Mouse (Mus musculus) midbrain, embryonic 14.5 days (tissue): Measurements from ENCODE around the gene Dph1. TPM values are rescaled to one million over a fixed set of nuclear protein-coding genes. Genes with fewer than 3 reads are reported as not detected.

Experiments
- ATAC-seq: fragments of 200-750 bp; cut with Nextera tagmentation; 2 replicates; pipeline ENCODE4 v1.8.0; 2017; ENCODE audit warnings: moderate number of reproducible peaks, moderate library complexity; ENCODE audit not compliant: low FRiP score, low TSS enrichment
- DNase-seq: peaks from one replicate; pipeline ENCODE4 v3.0.0-alpha.2; 2015
- H3K27ac ChIP-seq: fragments of 300-500 bp; sonication (generic); replicated peaks from 2 replicates; pipeline ENCODE4 v1.5.1; 2014; ENCODE audit warnings: mild to moderate bottlenecking, low read depth, low read length, moderate library complexity
- H3K27me3 ChIP-seq: fragments of 300-500 bp; sonication (generic); 2 replicates; pipeline ENCODE4 v1.6.1; 2014; ENCODE audit warnings: low read length, control low read depth, mixed read lengths; ENCODE audit not compliant: control insufficient read depth, insufficient read depth
- H3K36me3 ChIP-seq: fragments of 300-500 bp; sonication (generic); 2 replicates; pipeline ENCODE4 v1.6.1; 2014; ENCODE audit warnings: low read length, control low read depth; ENCODE audit not compliant: control insufficient read depth, insufficient read depth
- H3K4me1 ChIP-seq: fragments of 300-500 bp; sonication (generic); 2 replicates; pipeline ENCODE4 v1.6.1; 2014; ENCODE audit warnings: mild to moderate bottlenecking, antibody characterized with exemption, low read length, control low read depth; ENCODE audit not compliant: control insufficient read depth, insufficient read depth
- H3K4me2 ChIP-seq: fragments of 300-500 bp; sonication (generic); 2 replicates; pipeline ENCODE4 v1.6.1; 2014; ENCODE audit warnings: mild to moderate bottlenecking, low read length, moderate library complexity
- H3K4me3 ChIP-seq: fragments of 300-500 bp; sonication (generic); replicated peaks from 2 replicates; pipeline ENCODE4 v1.5.1; 2014; ENCODE audit warnings: low read depth, low read length
- H3K9ac ChIP-seq: fragments of 300-500 bp; sonication (generic); replicated peaks from 2 replicates; pipeline ENCODE4 v1.6.1; 2014; ENCODE audit warnings: mild to moderate bottlenecking, low read length, moderate library complexity
- H3K9me3 ChIP-seq: fragments of 300-500 bp; sonication (generic); 2 replicates; pipeline ENCODE4 v1.6.1; 2016; ENCODE audit warnings: low read length, control low read depth, mixed read lengths; ENCODE audit not compliant: control insufficient read depth
- WGBS: fragments of 180-500 bp; shearing (Covaris S2); extraction: QIAGEN DNeasy Blood & Tissue Kit; methylation state at CpG from one replicate; pipeline ENCODE4 v1.1.7; 2014; 5-methylcytosine and 5-hydroxymethylcytosine counted together
- microRNA counts: library from miRNA; unstranded; fragments of <30 nt; microRNA quantifications from one replicate; lab custom pipeline; 2016
- microRNA-seq: library from miRNA; unstranded; fragments of <30 nt; microRNA quantifications from one replicate; pipeline ENCODE4, GENCODE M21; 2016
- polyA plus RNA-seq: library from polyadenylated mRNA; unstranded; fragments of >200 nt; fragmentation: Nextera tagmentation; extraction: Ambion mirVana; gene quantifications from 2 replicates; pipeline ENCODE4 v1.2.1, GENCODE M21; 2014

Gene Dph1
- polyA plus RNA-seq, 1 experiment from 2014 or later = 14.8 TPM

DNA sequence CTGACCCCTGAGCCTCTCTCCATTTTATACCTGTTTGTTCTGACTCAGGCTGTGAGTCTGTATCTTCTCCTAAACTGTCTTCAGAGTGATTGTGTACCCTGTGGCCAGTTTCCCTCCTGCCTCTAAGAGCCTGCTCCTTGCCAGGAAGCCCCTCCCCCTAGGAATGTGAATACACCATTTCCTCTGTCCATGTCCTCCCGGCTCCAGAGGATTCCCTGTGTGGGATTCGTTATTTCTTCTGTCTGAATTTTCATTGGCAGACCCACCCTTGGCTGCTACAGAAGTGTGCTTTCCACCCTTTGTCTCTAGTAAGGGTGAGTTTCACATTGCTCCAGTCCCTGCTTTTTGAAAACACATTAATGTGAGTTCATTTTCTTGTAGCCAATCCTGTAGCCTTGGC lies 57.1 kb downstream of the Dph1 start:
- no peak overlapping the region for H3K4me3 ChIP-seq
- DNase-seq = peak; percentile 48
- peak overlapping the region; percentile 21; the same call in 1 of the 2 replicates for H3K27ac ChIP-seq
- no peak overlapping the region for H3K9ac ChIP-seq
- 22% methylated on average over 2 of the region's 2 CpGs for WGBS
- no peak overlapping the region for H3K4me2 ChIP-seq
- H3K4me1 ChIP-seq = 0 out of 2 replicates have a peak, but pooled peaks cover 4% of the 10 kb centered on the region
- ATAC-seq = no peak
- H3K27me3 ChIP-seq = no peaks in the 10 kb centered on the region
- H3K36me3 ChIP-seq = peaks cover 6% of the 10 kb centered on the region
- H3K9me3 ChIP-seq = no peaks in the 10 kb centered on the region

DNA sequence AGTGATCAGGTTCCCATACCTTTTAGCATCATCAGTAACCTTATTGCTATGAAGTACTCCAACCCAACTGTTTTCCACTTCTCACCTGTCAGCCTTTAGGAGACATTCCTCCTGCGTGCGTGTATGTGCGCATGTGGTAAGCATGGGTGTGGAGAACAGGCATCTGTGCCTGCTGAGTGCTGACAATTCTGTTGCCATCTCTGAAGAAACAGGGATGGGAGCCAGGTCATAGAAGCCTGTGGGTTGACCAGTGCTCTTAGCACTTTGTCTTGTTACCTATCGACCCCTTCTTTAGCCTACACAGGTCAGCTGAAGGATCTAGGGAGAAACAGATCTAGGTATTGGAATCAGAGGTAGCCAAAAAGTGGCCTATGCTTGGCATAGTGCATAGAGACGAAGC lies 57.6 kb downstream of the Dph1 start:
- H3K27ac ChIP-seq = peak overlapping the region; percentile 21; the same call in 1 of the 2 replicates
- H3K36me3 ChIP-seq = peaks cover 5% of the 10 kb centered on the region
- 0 out of 2 replicates have a peak, but pooled peaks cover 4% of the 10 kb centered on the region for H3K4me1 ChIP-seq
- H3K27me3 ChIP-seq = no peaks in the 10 kb centered on the region
- H3K9ac ChIP-seq = no peak overlapping the region
- H3K9me3 ChIP-seq = no peaks in the 10 kb centered on the region
- no peak for ATAC-seq
- DNase-seq = no peak
- no peak overlapping the region for H3K4me2 ChIP-seq
- 95% methylated on average over 5 of the region's 5 CpGs for WGBS
- no peak overlapping the region for H3K4me3 ChIP-seq

GRCm38 (mm10) chr11:75132278-75132677 lies 58.8 kb downstream of the Dph1 start:
- no peaks in the 10 kb centered on the region for H3K36me3 ChIP-seq
- ATAC-seq = no peak
- no peak overlapping the region for H3K27ac ChIP-seq
- 79% methylated on average over 5 of the region's 5 CpGs for WGBS
- no peak overlapping the region for H3K4me2 ChIP-seq
- H3K9ac ChIP-seq = no peak overlapping the region
- no peaks in the 10 kb centered on the region for H3K9me3 ChIP-seq
- no peaks in the 10 kb centered on the region for H3K27me3 ChIP-seq
- peak; percentile 54 for DNase-seq
- no peak overlapping the region for H3K4me3 ChIP-seq
- 0 out of 2 replicates have a peak, but pooled peaks cover 4% of the 10 kb centered on the region for H3K4me1 ChIP-seq

DNA sequence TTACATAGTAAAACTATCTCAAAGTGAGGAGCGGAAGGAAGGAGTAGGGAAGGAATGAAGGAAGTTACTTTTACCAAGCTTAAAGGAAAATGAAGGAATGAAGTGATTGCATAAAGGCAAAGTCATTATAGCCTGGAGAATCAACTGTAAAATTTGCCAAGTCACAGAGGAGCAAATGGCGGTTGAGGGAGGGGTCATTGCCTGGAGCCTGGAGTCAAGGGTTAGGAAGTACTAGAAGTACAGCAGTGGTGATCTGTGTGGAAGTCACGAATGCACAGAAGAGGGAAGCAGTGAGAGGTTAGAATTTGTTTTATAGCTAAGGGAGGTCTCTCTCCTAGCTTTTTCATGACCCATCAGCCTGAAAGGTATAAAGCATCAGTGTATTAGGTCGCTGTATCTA lies 59.7 kb downstream of the Dph1 start:
- no peaks in the 10 kb centered on the region for H3K27me3 ChIP-seq
- ATAC-seq = no peak
- no peaks in the 10 kb centered on the region for H3K36me3 ChIP-seq
- H3K4me2 ChIP-seq = no peak overlapping the region
- H3K27ac ChIP-seq = no peak overlapping the region
- no peak overlapping the region for H3K4me3 ChIP-seq
- WGBS = 83% methylated on average over 4 of the region's 4 CpGs
- 0 out of 2 replicates have a peak, but pooled peaks cover 4% of the 10 kb centered on the region for H3K4me1 ChIP-seq
- no peaks in the 10 kb centered on the region for H3K9me3 ChIP-seq
- no peak overlapping the region for H3K9ac ChIP-seq
- DNase-seq = no peak

GRCm38 (mm10) chr11:75129481-75129880 lies 61.6 kb downstream of the Dph1 start:
- Histone ChIP-seq H3K36me3 (no peaks in the 10 kb centered on the region), H3K4me3 (no peak overlapping the region), H3K4me2 (no peak overlapping the region), H3K9me3 (no peaks in the 10 kb centered on the region), H3K27ac (no peak overlapping the region), H3K9ac (no peak overlapping the region), H3K4me1 (0 out of 2 replicates have a peak, but pooled peaks cover 4% of the 10 kb centered on the region), H3K27me3 (no peaks in the 10 kb centered on the region)
- DNase-seq (no peak), ATAC-seq (no peak)
- 95% methylated on average over 6 of the region's 6 CpGs for WGBS

MicroRNA genes within 50 kb of the gene (microRNA counts, 519-probe panel; counts per million panel counts)
- microRNA mmu-miR-132 (lab: Ali Mortazavi, UCI) = 4,996 counts per million, percentile 49 among the panel's probes with 10 or more counts
- microRNA mmu-miR-212 (lab: Ali Mortazavi, UCI) = not detected

Small RNA genes lying within 50 kb of the gene (microRNA-seq; reads per million reads assigned to microRNA genes)
- gene Mir132 (792 reads per million, percentile 79 among the genes with 10 or more reads in this experiment), gene Mir212 (40.7 reads per million, percentile 46 among the genes with 10 or more reads in this experiment)

Other genes starting within 250 kb of the Dph1 start
- 0.66 and 0.92 TPM in 2 replicates for gene Hic1, start 21.7 kb downstream of the Dph1 start, polyA plus RNA-seq
- gene Ovca2, start 12.4 kb downstream of the Dph1 start, polyA plus RNA-seq = 15.4 and 20.2 TPM in 2 replicates
- gene Rtn4rl1, start 2.5 kb upstream of the Dph1 start, polyA plus RNA-seq = 16.5 and 17.4 TPM in 2 replicates
- gene Rpa1, start 157.1 kb upstream of the Dph1 start, polyA plus RNA-seq = 48.3 and 50.0 TPM in 2 replicates
- gene Smyd4, start 157.2 kb upstream of the Dph1 start, polyA plus RNA-seq = 9.5 and 12.0 TPM in 2 replicates
- gene Serpinf1, start 231.5 kb upstream of the Dph1 start, polyA plus RNA-seq = 2.7 and 38.5 TPM in 2 replicates
- not detected in 2 replicates for gene Serpinf2, start 248.3 kb upstream of the Dph1 start, polyA plus RNA-seq